Mouse (Mus musculus) kidney, postnatal 14 days (tissue): ENCODE results near the gene Baiap2.

Experiments used
- DNase-seq: peaks from one replicate; pipeline ENCODE4 v3.0.0; 2022; ENCODE audit warnings: mixed read lengths

Gene Baiap2

DNA sequence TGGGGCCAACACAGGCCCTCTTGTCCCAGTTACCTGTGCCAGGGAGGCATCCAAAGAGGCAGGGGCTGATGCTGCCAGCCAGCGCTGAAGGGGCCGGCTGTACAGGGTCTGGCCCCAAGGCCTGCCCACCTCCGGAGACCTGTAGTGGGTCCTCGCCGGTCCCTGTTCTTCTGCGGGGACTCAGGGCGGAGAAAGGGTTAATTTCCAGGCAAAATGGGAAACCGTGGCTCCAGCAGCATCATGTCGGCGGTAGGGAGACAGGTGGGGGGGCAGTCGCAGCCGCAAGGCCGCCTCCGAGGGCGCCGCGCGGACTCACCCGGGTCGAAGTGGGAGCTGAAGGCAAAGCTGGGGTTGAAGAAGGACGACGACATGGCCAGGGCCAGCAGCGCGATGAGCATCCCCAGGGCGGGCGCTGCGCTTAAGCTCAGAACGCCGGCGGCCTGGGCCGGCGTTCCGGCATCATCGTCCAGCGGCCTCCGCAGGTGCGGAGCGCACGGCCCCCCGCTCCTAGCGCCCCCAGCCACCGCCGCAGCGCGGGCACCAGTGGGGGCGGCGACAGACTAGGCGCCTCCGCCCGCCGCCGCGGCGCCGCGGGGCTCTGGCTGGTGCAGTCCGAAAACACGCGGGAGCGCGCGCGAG lies 104.1 kb downstream of the Baiap2 start, which contains the start of gene Aatk:
TSS of gene Aatk (minus strand) at position 615 of the 639 bp plus-strand sequence.
- DNase-seq: no peak

DNA sequence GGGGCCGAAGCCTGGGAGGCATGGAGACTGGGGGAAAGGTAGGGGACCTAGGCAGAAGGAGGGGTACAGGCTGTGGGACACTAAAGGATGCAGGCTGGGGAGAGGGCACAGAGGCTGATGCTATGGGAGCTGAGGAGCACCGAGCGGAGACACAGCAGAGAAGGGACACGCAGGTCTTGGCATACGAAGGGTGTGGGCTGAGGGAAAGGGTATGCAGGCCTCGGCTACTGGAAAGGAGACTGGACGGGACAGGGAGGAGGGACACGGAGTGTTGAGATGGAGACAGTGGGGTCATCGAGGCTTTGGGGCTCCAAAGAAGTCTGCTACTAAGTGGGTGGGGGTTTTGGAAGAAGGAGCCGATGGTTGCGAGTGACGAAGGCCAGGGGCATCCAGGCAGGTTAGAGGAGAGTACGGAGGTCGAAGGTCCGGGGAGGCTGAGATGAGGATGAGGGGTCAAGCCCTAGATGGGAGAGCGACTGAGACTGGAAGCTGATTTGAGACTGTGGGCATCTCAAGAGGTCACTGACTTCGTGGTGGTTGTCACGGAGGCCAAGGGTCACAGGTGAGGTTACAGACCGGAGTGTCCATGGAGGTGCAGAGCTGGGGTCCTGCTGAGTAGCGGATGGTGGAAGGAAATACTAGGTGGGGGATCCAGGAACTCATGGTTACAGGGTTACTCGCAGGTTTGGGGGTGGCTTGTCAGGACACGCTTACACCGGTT lies 105.1 kb downstream of the Baiap2 start:
- DNase-seq: no peak

DNA sequence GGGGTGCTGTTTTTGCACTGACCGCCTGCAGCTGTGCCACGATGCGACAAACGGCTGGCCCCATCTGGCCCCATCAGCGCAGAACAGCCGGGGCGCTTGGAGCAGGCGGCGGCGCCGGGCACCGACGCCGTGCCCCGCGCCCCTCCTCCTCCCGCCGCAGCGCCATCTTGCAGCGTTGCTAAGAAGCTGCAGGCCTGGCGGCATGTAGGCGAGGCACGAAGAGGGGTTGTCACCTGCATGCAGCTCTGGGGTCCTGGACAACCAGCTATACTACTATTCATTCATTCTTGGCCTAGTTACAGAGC lies 105.6 kb downstream of the Baiap2 start:
- DNase-seq: no peak

GRCm38 (mm10) chr11:120049067-120049466 lies 106.5 kb downstream of the Baiap2 start:
- peak; percentile 44 for DNase-seq

- no peak for DNase-seq
Observed at GRCm38 (mm10) chr11:120051124-120051811, 108.7 kb downstream of the Baiap2 start.

DNA sequence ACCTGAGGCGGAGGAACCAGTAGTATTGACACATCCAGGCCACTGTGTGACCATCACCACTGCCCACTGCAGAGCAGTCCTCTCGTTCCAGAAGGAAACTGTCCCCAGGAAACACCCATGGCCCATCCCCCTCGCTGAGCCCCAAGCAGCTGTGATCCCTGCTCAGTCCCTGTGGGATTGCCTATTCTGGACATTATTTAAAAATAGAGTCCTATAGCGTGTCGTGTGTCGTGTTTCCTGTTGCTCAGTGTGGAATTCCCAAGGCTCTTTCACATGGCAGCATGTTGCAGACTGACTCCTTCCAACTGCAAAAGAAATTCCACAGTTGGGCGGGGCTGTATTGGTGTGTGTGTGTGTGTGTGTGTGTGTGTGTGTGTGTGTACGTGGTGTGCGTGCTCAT lies 109.7 kb downstream of the Baiap2 start:
- peak; percentile 39 for DNase-seq

DNA sequence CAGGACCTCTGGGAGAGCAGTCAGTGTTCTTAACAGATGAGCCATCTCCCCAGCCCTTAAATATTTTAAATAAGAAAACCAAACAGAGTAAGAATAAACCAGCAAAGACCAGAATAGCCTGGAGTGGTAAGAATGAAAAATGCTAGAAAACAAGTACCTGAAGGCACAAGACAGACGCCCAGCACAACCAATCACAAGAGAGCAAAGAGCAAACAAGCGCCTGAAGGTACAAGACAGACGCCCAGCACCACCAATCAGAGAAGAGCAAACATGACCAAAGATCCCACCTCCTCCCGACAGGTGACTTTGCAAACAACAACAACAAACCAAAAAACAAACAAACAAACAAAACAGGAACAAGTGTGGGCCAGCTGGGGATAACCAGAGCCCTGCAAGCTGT lies 111.3 kb downstream of the Baiap2 start:
- DNase-seq: no peak

DNA sequence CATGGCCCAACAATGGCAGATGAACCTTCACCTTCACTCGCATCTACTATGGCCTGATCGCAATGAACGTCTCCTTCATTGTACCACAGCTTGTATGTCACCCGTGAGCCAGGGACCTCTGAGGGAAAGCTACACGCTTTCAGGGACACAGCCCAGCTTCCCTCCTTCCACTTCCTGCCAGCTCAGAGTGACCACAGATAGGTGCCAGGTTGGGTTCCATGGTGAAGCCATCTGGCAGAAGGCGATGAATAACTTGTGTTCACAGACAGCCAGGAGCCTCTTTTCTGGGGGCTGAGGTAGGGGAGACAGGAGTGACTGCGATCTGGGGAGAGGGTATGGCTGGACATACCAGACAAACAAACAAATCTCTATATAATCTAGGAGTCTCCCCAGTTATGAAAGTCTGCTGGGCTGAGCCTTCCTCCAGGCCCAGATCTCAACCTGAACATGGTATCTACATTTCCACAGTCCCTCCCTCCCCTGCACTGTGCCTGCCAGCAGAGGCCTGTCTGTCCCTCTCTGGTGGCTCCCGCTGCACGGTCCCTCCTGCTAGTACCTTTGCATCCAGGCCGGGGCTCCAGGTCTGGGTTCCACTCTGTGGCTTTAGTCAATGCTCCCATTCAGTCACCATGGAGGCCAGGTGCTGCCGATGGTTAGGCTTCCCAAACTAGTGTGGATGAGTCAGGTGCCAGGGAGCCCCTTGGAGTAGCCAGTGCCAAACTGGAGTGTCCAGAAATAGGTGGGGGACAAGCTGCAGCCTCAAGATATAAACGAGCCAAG lies 113.6 kb downstream of the Baiap2 start:
- no peak for DNase-seq
